Mouse (Mus musculus): ENCODE data around the gene Olfr1326-ps1. TPM values are rescaled to one million over a fixed set of nuclear protein-coding genes. Genes with fewer than 3 reads are reported as not detected.

The Olfr1326-ps1 gene
- polyA plus RNA-seq (2015; fragmentation: Nextera tagmentation; extraction: Ambion mirVana), result not detected in 2 replicates

GRCm38 (mm10) chrX:74574788-74575187, at the start of gene Olfr1326-ps1:
Gene Olfr1326-ps1 (minus strand): TSS chrX:74574888.
- ATAC-seq (ENCODE audit: low FRiP score, low read depth), result no peak
- Histone ChIP-seq H3K4me2 (no peak within 1 kb of the TSS), H3K9me3 (no peaks in the 10 kb centered on the region), H3K4me1 (replicated peaks) (no peaks in the 10 kb centered on the region), H3K27me3 (no peaks in the 10 kb centered on the region), H3K9ac (no peak within 1 kb of the TSS), H3K4me3 (no peak within 1 kb of the TSS), H3K36me3 (no peaks in the 10 kb centered on the region), H3K27ac (replicated peaks) (no peak within 1 kb of the TSS)

GRCm38 (mm10) chrX:74592379-74592778, 17.7 kb upstream of the Olfr1326-ps1 start, which contains the start of gene Olfr1325:
Gene Olfr1325 (plus strand): TSS chrX:74592679.
- Histone ChIP-seq H3K4me3 (no peak within 1 kb of the TSS), H3K36me3 (no peaks in the 10 kb centered on the region), H3K4me2 (no peak within 1 kb of the TSS), H3K27me3 (no peaks in the 10 kb centered on the region), H3K9ac (no peak within 1 kb of the TSS), H3K4me1 (replicated peaks) (no peaks in the 10 kb centered on the region), H3K27ac (replicated peaks) (no peak within 1 kb of the TSS), H3K9me3 (no peaks in the 10 kb centered on the region)
- ATAC-seq (ENCODE audit: low FRiP score, low read depth), result no peak
- 91% methylated on average over 2 of the region's 2 CpGs for WGBS

Other genes with a start within 250 kb of the Olfr1326-ps1 start
- 53.6 and 55.5 TPM in 2 replicates for gene Plxna3, start 245.8 kb downstream of the Olfr1326-ps1 start, polyA plus RNA-seq (2015; fragmentation: Nextera tagmentation; extraction: Ambion mirVana)
- 73.4 and 75.9 TPM in 2 replicates for gene Lage3, start 221.3 kb downstream of the Olfr1326-ps1 start, polyA plus RNA-seq (2015; fragmentation: Nextera tagmentation; extraction: Ambion mirVana)
- gene Ubl4a, start 201.7 kb downstream of the Olfr1326-ps1 start, polyA plus RNA-seq (2015; fragmentation: Nextera tagmentation; extraction: Ambion mirVana), result 67.7 and 71.0 TPM in 2 replicates
- 7.7 and 8.4 TPM in 2 replicates for gene Slc10a3, start 201.5 kb downstream of the Olfr1326-ps1 start, polyA plus RNA-seq (2015; fragmentation: Nextera tagmentation; extraction: Ambion mirVana)
- 34.2 and 37.5 TPM in 2 replicates for gene Fam3a, start 181.6 kb downstream of the Olfr1326-ps1 start, polyA plus RNA-seq (2015; fragmentation: Nextera tagmentation; extraction: Ambion mirVana)
- 15.7 and 16.7 TPM in 2 replicates for gene Ikbkg, start 181.6 kb downstream of the Olfr1326-ps1 start, polyA plus RNA-seq (2015; fragmentation: Nextera tagmentation; extraction: Ambion mirVana)
- gene G6pdx, start 145.7 kb downstream of the Olfr1326-ps1 start, polyA plus RNA-seq (2015; fragmentation: Nextera tagmentation; extraction: Ambion mirVana), result 46.3 and 53.2 TPM in 2 replicates
- not detected in 2 replicates for gene Gm6880, start 93.5 kb downstream of the Olfr1326-ps1 start, polyA plus RNA-seq (2015; fragmentation: Nextera tagmentation; extraction: Ambion mirVana)
- not detected in 2 replicates for gene Olfr1325, start 17.8 kb upstream of the Olfr1326-ps1 start, polyA plus RNA-seq (2015; fragmentation: Nextera tagmentation; extraction: Ambion mirVana)
- 0.13 and 0.26 TPM in 2 replicates for gene Gm5640, start 70.7 kb upstream of the Olfr1326-ps1 start, polyA plus RNA-seq (2015; fragmentation: Nextera tagmentation; extraction: Ambion mirVana)
- gene Gm6890, start 166.0 kb upstream of the Olfr1326-ps1 start, polyA plus RNA-seq (2015; fragmentation: Nextera tagmentation; extraction: Ambion mirVana), result not detected in 2 replicates